Mouse (Mus musculus) left cerebral cortex, adult 18-20 months (tissue): ENCODE data around the gene Ctps2. TPM values are rescaled to one million over a fixed set of nuclear protein-coding genes. Genes with fewer than 3 reads are reported as not detected.

Source experiments
- DNase-seq, 2 experiments: peaks; one replicate each; pipeline ENCODE4 v3.0.0; 2021 to 2022; ENCODE audit warnings: low spot score in 2 of 2, mixed read lengths in 1 of 2
- microRNA-seq, 2 experiments: library from miRNA; unstranded; fragments of <30 nt; microRNA quantifications; one replicate each; pipeline ENCODE4 v1.2.0; 2021
- total RNA-seq, 2 experiments: library from RNA; stranded (reverse); gene quantifications; 2 replicates each; pipeline ENCODE4 v1.2.3; 2021

The Ctps2 gene
- total RNA-seq, 2 experiments from 2014 or later: 67.9 to 71.6 TPM

GRCm38 (mm10) chrX:162964383-162964782 lies 63.3 kb downstream of the Ctps2 start, which contains the start of gene S100g:
Gene S100g, minus strand, starts transcription at chrX:162964599.
- DNase-seq: no peak

- no peak for DNase-seq
Observed at GRCm38 (mm10) chrX:162967456-162967855, 66.4 kb downstream of the Ctps2 start.

DNA sequence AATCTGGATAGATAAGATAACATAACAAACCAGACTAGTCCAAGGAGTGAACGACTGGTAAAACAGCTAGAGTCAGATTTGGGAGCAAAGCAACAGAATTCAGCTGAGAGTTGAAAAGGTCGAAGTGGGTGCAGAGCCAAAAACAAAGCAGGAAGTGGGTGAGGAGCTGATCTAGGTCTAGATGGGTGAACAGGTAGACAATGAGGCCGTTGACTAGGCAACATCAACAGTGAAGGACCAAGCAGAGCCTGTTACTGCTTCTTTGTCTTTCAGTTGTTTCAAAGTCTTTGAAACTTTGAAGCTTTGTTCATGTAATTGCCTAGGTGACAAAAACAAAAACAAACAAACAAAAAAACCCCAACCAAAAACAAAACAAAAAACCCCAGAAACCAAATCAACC lies 75.2 kb downstream of the Ctps2 start:
- DNase-seq: no peak

DNA sequence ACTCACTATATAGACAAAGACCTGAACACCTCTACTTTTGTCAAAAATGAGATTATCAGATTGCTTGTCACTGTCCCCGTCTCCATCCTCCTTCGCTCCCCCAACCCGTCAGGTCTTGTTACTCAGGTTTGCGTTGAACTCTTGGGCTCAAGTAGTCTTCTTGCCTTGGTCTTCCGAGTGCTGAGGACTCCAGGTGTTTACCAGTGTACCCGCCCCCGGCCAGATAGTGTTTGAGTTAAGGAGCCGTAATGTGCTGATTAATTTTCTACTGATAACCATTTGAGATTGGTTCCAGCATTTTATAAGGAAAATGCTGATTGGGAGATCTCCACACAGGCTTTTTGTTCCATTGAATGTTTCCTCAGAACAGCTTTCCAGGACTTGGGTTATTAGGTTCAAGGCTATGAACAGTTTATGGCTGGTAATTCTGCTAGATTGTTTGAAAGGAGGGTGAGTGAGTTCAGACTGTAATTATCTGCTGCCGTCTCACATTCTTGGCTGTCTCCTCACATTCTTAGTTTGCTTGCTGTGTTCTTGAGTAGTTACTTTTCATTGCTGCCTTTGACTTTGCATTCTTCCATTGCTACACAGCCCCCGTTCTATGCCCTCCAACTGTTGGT lies 85.9 kb downstream of the Ctps2 start:
- no peak for DNase-seq

- no peak for DNase-seq
Observed at GRCm38 (mm10) chrX:162991396-162991795, 90.4 kb downstream of the Ctps2 start.

DNA sequence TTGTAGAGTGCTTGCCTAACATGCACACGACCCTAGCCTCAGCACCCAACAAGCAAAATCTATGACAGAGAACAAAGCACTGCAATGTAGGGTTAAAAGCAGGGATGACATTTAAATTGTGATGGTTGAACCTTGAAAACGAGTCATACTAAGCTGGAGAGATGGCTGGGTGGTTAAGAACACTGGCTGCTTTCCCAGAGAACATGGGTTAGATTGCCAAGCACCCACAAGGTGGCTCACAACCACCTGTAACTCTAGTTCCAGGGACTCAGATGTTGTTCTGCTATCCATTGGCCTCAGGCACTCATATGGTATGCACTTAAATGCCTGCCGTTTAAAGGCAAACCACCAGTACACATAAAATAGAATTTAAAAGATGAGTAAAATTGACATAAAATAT lies 91.1 kb downstream of the Ctps2 start:
- DNase-seq: no peak

GRCm38 (mm10) chrX:163027864-163028263 lies 126.8 kb downstream of the Ctps2 start:
- DNase-seq: no peak

GRCm38 (mm10) chrX:163038767-163039166 lies 137.7 kb downstream of the Ctps2 start:
- DNase-seq: no peak

GRCm38 (mm10) chrX:163042771-163043170 lies 141.7 kb downstream of the Ctps2 start:
- no peak for DNase-seq

- DNase-seq: no peak
Observed at GRCm38 (mm10) chrX:163063936-163064335, 162.9 kb downstream of the Ctps2 start.

Small RNA genes within 50 kb of the gene (microRNA-seq; reads per million reads assigned to microRNA genes)
- gene Mir3473a: 0 reads per million in 2 experiments

Other genes with a start within 250 kb of the Ctps2 start
- 100 to 1,000 TPM; 143 to 155 TPM for gene Rbbp7, start 140.8 kb upstream of the Ctps2 start, total RNA-seq
- gene Txlng, start 71.8 kb upstream of the Ctps2 start, total RNA-seq: 10 to 100 TPM; 18.8 to 19.5 TPM
- gene Syap1, start 12.8 kb upstream of the Ctps2 start, total RNA-seq: 10 to 100 TPM; 25.8 to 28.3 TPM
- gene S100g, start 63.4 kb downstream of the Ctps2 start, total RNA-seq: not detected